Mouse (Mus musculus): ENCODE data around the gene Rap1gap2.

- TF ChIP-seq GATA1 (IDR thresholded peaks at IDR 0.05; ENCODE audit: borderline replicate concordance, low read length), result no peak
- TF ChIP-seq FLI1 (IDR thresholded peaks at IDR 0.05; ENCODE audit: low read length), result no peak
These were observed 196.6 kb downstream of the Rap1gap2 start for GRCm38 (mm10) chr11:74414112-74414511.
